Mouse (Mus musculus) left cerebral cortex, adult 18-20 months (tissue): ENCODE data around the gene Foxf2. TPM values are rescaled to one million over a fixed set of nuclear protein-coding genes. Genes with fewer than 3 reads are reported as not detected.

Experiments used
- DNase-seq, 2 experiments: peaks; one replicate each; pipeline ENCODE4 v3.0.0; 2021 to 2022; ENCODE audit warnings: low spot score in 2 of 2, mixed read lengths in 1 of 2
- total RNA-seq, 2 experiments: library from RNA; stranded (reverse); gene quantifications; 2 replicates each; pipeline ENCODE4 v1.2.3; 2021

The Foxf2 gene
- total RNA-seq, 2 experiments from 2014 or later, result 5.9 to 6.0 TPM

GRCm38 (mm10) chr13:31623906-31624860 lies 1.4 kb upstream of the Foxf2 start:
- no peak for DNase-seq

DNA sequence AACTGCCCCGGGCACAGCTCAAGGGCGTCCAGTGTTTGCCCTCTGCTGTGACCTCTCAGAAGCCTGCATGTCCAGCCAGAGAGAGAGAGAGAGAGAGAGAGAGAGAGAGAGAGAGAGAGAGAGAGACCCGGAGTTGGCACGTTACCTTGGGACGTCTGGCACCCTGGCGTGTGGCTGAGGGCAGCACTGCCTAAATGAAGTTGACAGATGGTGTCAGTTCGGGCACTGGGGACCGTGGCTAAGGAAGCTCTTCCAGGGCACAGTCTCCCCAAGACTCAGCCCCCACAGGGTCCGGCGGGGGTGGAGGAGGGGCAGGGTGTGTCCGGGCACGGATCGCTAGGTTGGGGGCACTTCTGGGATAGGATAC lies 667 bp upstream of the Foxf2 start:
- DNase-seq, result no peak

DNA sequence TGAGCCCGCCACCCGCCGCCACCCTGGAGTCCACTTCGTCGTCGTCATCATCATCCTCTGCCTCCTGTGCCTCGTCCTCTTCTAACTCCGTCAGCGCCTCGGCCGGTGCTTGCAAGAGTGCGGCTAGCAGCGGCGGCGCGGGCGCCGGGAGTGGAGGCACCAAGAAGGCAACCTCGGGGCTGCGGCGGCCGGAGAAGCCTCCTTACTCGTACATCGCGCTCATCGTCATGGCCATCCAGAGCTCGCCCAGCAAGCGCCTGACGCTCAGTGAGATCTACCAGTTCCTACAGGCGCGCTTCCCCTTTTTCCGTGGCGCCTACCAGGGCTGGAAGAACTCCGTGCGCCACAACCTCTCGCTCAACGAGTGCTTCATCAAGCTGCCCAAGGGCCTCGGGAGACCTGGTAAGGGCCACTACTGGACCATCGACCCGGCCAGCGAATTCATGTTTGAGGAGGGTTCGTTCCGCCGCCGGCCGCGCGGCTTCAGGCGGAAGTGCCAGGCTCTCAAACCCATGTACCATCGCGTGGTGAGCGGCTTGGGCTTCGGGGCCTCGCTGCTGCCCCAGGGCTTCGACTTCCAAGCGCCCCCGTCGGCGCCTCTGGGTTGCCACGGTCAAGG lies 676 bp downstream of the Foxf2 start:
- DNase-seq, result no peak

- DNase-seq, result no peak
Measured at GRCm38 (mm10) chr13:31626991-31627625, 1.5 kb downstream of the Foxf2 start.

DNA sequence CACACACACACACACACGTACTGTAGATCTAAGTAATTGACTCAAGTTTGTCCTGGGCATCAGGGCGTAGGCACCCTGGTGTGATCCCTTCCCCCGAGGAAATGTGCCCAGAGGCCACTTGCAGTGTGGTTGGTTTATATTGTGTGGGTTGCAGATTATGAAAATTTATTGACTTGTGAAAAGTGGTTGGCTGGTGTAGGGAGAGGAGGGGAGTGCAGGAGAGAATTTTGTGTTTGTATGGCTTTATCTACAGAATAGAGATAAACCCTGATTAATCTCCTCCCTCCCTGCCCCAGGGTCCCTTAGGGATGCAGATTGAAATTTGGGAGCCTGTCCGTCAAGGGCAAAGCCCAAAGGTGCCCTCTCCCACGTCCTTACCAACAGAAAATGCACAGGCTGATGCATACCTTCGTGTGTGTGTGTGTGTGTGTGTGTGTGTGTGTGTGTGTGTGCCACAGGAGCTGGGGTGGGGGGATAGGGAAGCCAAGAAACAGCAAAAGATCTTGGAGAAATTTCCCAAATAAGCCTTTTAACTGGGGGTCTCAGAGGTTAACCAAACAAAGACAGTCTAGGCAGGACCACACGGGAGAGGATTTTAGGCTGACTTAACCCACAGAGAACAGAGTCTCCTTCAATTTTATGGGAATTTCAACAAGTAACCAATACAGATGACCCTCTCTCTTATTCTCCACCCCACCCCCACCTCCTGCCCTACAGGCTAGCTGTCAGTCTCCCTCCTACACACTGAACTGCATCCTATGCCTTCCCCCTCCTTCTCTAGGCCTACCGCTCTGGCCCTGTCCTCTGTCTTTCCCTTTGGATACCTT lies 2.5 kb downstream of the Foxf2 start:
- no peak for DNase-seq

DNA sequence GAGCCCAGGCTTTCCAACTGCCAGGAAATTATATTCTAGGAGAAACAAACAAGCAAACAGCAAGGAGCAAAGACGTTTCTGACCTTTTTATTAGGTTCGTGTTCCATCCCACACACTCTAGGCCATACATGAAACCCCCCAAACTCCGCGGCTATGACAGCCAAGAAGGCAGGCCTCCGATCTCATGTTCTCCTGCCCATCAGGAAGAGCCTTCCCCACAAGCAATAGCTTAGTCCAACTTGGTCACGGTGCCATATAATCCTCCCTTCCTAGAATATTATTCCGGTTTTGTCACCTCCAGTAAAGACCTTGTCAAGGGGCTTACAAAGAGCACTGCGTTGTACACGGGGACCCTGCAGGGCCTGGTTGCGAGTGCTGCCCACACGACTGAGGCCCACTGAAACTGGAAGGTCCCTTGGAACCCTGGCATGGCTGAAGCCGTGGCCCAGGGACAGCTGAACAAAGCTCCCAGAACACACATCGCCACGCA lies 3.1 kb downstream of the Foxf2 start:
- no peak for DNase-seq

- DNase-seq, result no peak
Measured at GRCm38 (mm10) chr13:31629321-31629851, 3.8 kb downstream of the Foxf2 start.

- no peak for DNase-seq
Measured at GRCm38 (mm10) chr13:31630051-31630450, 4.4 kb downstream of the Foxf2 start.

DNA sequence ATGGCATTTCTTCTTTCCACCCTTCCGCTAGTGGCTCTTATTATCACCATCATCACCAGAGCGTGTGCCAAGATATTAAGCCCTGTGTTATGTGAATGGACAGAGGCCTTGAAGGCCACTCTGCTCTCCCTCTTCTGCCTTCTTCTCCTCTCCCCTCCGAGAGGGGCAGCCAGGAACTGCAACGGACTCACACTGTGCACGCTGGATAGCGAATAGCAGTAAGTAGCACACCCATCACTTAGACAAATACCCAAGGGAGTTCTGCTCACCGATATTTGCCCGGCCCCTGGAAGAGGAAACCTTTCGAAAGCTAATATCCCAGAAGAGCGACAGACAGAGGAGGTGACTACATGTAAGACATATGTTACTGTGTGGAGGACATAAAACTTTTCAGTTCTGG lies 4.9 kb downstream of the Foxf2 start:
- no peak for DNase-seq

DNA sequence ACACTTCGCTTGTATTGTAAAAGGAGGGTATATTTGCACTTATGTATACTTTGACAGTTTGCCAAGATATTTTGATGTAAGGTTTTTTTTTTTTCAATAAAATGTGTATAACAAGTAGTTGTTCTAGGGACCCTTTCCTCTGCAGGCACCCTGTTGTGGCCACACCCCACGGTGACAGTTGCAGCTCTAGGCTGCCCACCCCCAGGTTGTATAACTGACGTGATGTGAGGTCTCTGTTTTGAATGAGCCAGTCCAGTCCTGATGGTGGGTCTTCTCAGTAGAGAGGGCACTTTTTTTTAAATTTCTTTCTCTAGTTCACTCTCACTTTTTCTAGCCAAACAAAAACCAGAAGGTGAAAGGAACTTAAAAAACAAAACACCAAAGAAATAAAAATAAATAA lies 5.7 kb downstream of the Foxf2 start:
- no peak for DNase-seq

- DNase-seq, result peak; percentile 55 to 76
Measured at GRCm38 (mm10) chr13:31632450-31632849, 6.8 kb downstream of the Foxf2 start.

DNA sequence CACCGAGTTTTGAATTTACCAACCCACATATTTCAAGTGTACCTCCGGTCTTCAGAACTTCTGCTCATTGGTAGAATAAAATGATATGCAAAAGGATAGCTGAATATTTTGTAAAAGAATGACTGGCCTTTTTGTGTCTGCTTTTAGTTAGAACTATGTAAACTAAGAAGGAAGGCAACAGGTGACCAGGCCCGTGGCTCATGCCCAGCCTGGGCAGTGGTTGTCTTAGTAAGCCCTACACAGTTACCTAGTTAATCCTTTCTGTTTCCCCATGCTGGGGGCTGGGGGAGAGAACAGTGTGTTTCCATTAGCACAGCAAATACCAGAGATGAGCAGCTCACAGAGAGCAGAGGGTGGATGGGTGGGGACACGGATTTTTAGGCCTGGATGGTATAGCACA lies 7.6 kb downstream of the Foxf2 start:
- DNase-seq, result no peak

DNA sequence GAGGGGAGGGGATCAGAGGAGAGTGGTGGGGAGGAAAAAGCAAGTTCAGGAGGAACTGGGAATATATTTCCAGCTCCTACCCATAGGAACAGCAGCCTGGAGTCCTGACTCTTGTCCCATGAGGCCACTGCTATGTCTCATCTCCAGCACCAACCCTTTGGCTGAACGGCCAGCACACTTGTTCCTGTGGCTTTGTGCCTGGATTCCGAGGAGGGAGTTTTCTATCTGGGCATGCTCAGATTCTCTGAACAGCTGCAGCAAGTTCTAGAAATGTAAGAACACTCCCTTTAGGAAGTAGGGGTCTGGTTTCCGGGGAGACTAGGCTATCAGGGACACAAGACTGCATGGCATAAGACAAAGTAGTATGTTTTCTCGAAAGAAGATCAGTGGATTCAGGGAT lies 9.9 kb downstream of the Foxf2 start:
- DNase-seq, result no peak

- no peak for DNase-seq
Measured at GRCm38 (mm10) chr13:31641517-31641916, 15.9 kb downstream of the Foxf2 start.

DNA sequence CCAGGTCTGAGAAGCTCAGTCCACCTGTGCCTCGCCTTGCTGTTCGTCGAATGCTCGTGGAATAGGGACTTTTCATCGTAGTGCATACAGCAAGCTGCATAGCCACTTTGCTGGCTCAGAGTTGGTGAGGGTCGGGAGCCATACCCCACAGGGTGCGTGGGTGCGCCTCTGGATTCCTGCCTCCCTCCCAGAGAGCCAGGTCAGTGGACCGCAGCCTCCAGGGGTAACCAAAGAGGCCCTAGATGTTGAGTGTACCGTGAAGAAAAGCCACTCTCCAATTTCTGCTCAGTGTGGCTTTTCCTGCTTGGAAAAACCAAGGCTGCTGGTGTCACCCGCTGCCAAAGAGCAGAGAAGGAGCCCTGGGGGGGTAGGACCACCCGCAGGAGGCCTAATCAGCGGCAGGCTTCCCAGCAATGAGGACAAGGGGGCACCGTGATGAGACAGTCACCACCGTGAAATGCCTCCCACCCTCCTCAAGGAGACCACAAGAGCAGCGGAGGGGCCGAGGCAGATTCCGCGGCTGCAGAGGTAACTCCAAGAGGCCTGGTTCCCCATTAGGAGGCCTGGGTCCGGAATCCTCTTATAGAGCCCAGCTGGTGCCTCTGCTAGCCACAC lies 26.6 kb downstream of the Foxf2 start:
- no peak for DNase-seq

DNA sequence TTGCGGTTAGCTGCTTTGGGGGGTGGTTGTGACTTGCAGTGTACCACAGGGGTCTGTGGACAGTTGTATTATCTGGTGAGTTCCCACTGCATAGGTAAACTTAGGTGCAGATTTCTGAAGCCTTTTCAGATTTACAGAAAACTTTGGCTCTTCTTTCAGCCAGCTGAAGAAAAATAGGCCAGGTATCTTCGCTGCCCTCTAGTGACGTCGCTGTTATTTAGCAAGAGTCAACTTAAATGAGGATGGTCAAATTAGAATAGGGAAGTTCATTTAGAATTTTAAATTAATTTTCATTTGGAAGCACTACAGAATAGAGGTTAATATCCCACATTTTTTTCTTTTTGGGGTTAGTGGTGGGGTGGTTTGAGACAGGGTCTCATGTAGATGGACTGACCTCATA lies 30.6 kb downstream of the Foxf2 start:
- DNase-seq, result peak in 1 of 2 experiments; percentile 4

DNA sequence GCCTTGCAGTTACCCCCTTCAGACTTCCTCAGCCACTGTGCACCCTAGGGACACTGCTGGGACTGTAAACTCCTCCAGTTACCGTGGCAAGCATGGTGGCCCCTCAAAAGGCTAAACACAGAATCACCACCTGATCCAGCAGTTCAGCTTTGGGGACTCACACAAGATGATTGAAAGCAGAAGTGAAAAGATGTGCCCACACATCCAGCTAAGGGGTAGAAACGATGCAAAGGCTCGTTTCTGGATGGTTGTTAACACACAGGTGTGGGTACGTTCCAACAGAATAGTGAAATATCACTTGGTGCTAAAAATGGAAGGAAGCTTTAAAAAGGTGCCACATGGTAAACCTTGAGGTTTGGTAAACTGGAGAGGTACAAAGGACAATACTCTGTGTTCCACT lies 32.6 kb downstream of the Foxf2 start:
- no peak for DNase-seq

- peak; percentile 73 to 83 for DNase-seq
Measured at GRCm38 (mm10) chr13:31658963-31659362, 33.3 kb downstream of the Foxf2 start.

DNA sequence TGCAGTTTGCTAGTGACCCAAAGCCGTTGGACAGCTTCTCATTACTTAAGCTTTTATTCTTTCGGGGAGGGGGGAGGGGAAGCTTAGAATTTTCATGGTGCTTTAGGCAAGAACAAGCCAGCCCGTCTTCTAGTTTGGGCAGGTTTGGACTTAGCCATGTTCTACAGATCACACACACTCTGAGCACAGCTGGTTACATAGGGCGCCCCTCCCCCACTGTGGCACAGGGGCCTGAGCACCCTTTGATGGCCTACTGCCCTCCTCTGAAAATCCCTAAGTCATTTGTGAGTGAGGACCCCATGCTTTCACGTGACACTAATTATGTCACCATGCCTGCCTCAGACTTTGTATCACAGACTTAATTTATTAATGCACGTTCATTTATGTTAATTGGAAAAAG lies 35.6 kb downstream of the Foxf2 start:
- no peak for DNase-seq

GRCm38 (mm10) chr13:31665376-31665775 lies 39.8 kb downstream of the Foxf2 start:
- no peak for DNase-seq
